Mouse (Mus musculus) kidney, postnatal 0 days (tissue): ENCODE measurements around the gene Gabra5. TPM values are rescaled to one million over a fixed set of nuclear protein-coding genes. Genes with fewer than 3 reads are reported as not detected.

ENCODE experiments used
- ATAC-seq: fragments of 200-750 bp; cut with Nextera tagmentation; replicated peaks from 2 replicates; pipeline ENCODE4 v1.8.0; 2017; ENCODE audit warnings: low read depth, moderate number of reproducible peaks, moderate TSS enrichment, moderate library complexity; ENCODE audit not compliant: low FRiP score
- DNase-seq: peaks from one replicate; pipeline ENCODE4 v3.0.0-alpha.2; 2016; ENCODE audit warnings: low spot score
- H3K27ac ChIP-seq: fragments of 300-500 bp; sonication (generic); 2 replicates; pipeline ENCODE4 v1.5.1; 2014; ENCODE audit warnings: mild to moderate bottlenecking
- H3K27me3 ChIP-seq: fragments of 300-500 bp; sonication (generic); 2 replicates; pipeline ENCODE4 v1.6.1; 2014; ENCODE audit warnings: low read length, mixed read lengths; ENCODE audit not compliant: insufficient read depth
- H3K36me3 ChIP-seq: fragments of 300-500 bp; sonication (generic); 2 replicates; pipeline ENCODE4 v1.6.1; 2014; ENCODE audit warnings: low read length, mixed read lengths; ENCODE audit not compliant: insufficient read depth
- H3K4me1 ChIP-seq: fragments of 300-500 bp; sonication (generic); replicated peaks from 2 replicates; pipeline ENCODE4 v1.6.1; 2014; ENCODE audit warnings: antibody characterized with exemption, low read length, mixed read lengths; ENCODE audit not compliant: insufficient read depth
- H3K4me2 ChIP-seq: fragments of 300-500 bp; sonication (generic); 2 replicates; pipeline ENCODE4 v1.6.1; 2014; ENCODE audit warnings: mild to moderate bottlenecking, low read length, moderate library complexity, mixed read lengths
- H3K4me3 ChIP-seq: fragments of 300-500 bp; sonication (generic); replicated peaks from 2 replicates; pipeline ENCODE4 v1.5.1; 2014; ENCODE audit warnings: low read depth, low read length
- H3K9ac ChIP-seq: fragments of 300-500 bp; sonication (generic); 2 replicates; pipeline ENCODE4 v1.6.1; 2014; ENCODE audit warnings: low read depth, low read length
- H3K9me3 ChIP-seq: fragments of 300-500 bp; sonication (generic); replicated peaks from 2 replicates; pipeline ENCODE4 v1.6.1; 2016; ENCODE audit warnings: low read length, inconsistent platforms, mixed read lengths
- CTCF ChIP-seq: IDR thresholded peaks from 2 replicates; pipeline ENCODE4 v1.5.1; 2016; ENCODE audit warnings: antibody characterized with exemption, low read depth, mild to moderate bottlenecking, moderate library complexity
- WGBS: fragments of 180-500 bp; shearing (Covaris S2); extraction: QIAGEN DNeasy Blood & Tissue Kit; methylation state at CpG from one replicate; pipeline ENCODE4 v1.1.7; 2014; 5-methylcytosine and 5-hydroxymethylcytosine counted together
- polyA plus RNA-seq: library from polyadenylated mRNA; unstranded; fragments of >200 nt; fragmentation: Nextera tagmentation; extraction: Ambion mirVana; gene quantifications from 2 replicates; pipeline ENCODE4 v1.2.1, GENCODE M21; 2015

Gabra5 gene
- polyA plus RNA-seq, 1 experiment from 2014 or later: 0.08 TPM

DNA sequence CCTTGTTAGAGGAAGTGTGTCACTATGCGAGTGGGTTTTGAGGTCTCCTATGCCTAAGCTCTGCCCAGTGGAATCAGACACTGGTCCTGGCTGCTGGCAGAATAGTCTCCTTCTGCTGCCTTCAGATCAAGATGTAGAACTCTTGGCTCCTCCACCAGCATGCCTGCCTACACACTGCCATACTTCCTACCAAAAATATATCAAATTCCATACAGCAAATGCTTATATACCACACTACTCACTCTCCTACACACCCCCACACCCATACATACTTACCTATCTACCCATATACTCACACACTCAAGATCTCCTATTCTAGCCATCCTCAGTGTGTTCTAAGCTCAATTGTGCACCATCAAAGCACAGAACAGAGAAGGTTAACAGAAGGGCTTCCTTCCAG, 38.5 kb downstream of the Gabra5 start:
- Histone ChIP-seq H3K4me1 (no peaks in the 10 kb centered on the region), H3K27me3 (no peaks in the 10 kb centered on the region), H3K9me3 (no peaks in the 10 kb centered on the region), H3K9ac (no peak overlapping the region), H3K36me3 (no peaks in the 10 kb centered on the region), H3K4me3 (no peak overlapping the region), H3K4me2 (no peak overlapping the region), H3K27ac (no peak overlapping the region)
- TF ChIP-seq CTCF: no peak
- ATAC-seq: no peak
- 92% methylated on average over 1 of the region's 1 CpGs for WGBS
- no peak for DNase-seq

DNA sequence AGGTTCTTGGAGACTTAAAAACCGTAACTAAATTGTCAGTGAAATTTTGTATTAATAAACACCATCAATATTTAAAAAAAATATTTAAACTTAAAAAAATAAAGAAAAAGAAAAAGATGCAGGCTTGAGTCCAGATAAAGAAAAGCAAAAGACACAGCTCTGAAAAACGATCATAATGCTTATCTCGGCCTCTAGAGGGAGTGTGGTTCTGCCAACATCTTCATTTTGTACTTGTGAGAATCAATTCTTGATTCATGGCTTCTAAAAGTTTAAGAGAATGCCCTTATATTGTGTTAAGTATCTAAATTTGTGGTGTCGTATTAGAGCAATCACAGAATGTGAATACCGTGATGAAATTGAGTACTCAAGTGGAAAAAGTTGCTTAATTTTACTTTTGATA, 49.5 kb downstream of the Gabra5 start:
- Histone ChIP-seq H3K36me3 (no peaks in the 10 kb centered on the region), H3K9ac (no peak overlapping the region), H3K27me3 (no peaks in the 10 kb centered on the region), H3K4me1 (no peaks in the 10 kb centered on the region), H3K9me3 (no peaks in the 10 kb centered on the region), H3K27ac (no peak overlapping the region), H3K4me3 (no peak overlapping the region), H3K4me2 (no peak overlapping the region)
- WGBS: 60% methylated on average over 5 of the region's 5 CpGs
- no peak for DNase-seq
- TF ChIP-seq CTCF: peak; percentile 48; the same call in 1 of the 2 replicates
- ATAC-seq: no peak

DNA sequence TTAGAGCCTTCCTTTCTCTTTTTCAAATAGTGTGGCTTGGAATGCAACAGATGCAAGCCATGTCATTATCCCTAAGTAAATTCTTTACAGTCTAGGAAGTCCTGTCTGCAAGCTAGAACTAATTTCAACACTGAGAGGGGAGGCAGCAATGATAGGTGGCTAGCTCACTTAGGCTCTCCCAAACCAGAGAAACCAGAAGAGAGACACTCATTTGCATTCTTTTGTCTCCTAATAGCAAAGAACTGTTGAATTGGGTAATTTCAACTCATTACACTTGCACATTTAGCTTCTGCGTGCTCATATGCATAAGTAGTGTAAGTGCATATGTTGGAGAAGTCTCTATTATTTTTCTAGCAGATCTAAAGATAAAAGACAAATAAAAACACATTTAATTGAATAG, 61.6 kb downstream of the Gabra5 start:
- no peak overlapping the region for H3K4me3 ChIP-seq
- 78% methylated on average over 1 of the region's 1 CpGs for WGBS
- H3K9ac ChIP-seq: no peak overlapping the region
- no peaks in the 10 kb centered on the region for H3K36me3 ChIP-seq
- H3K9me3 ChIP-seq: no peaks in the 10 kb centered on the region
- DNase-seq (no peak), ATAC-seq (no peak)
- H3K27me3 ChIP-seq: no peaks in the 10 kb centered on the region
- no peaks in the 10 kb centered on the region for H3K4me1 ChIP-seq
- H3K27ac ChIP-seq: no peak overlapping the region
- H3K4me2 ChIP-seq: no peak overlapping the region
- TF ChIP-seq CTCF: no peak

DNA sequence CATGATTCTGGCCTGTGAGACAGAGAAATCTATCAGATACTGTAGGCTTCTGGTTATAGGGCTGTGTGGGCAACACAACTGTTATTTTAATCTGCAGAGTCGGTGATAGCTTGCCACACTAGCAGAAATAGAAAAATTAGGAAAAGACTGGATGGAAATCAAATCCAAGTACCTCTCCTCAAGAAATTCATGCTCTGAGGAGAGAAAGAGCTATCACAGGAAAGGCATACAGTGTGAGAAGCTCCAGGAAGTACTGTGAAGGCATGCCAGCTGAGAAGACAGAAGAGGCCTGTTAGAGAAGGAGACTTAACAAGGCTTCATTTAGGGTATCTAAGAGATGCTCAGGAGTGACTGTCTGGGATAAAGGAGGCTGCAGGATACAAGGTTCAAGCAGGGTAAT, 87.2 kb downstream of the Gabra5 start:
- Histone ChIP-seq H3K27ac (no peak overlapping the region), H3K9me3 (no peaks in the 10 kb centered on the region), H3K36me3 (no peaks in the 10 kb centered on the region), H3K27me3 (no peaks in the 10 kb centered on the region), H3K4me3 (no peak overlapping the region), H3K9ac (no peak overlapping the region), H3K4me1 (no peaks in the 10 kb centered on the region), H3K4me2 (no peak overlapping the region)
- DNase-seq (no peak), ATAC-seq (no peak)
- no peak for TF ChIP-seq CTCF
- 81% methylated on average over 1 of the region's 1 CpGs for WGBS

DNA sequence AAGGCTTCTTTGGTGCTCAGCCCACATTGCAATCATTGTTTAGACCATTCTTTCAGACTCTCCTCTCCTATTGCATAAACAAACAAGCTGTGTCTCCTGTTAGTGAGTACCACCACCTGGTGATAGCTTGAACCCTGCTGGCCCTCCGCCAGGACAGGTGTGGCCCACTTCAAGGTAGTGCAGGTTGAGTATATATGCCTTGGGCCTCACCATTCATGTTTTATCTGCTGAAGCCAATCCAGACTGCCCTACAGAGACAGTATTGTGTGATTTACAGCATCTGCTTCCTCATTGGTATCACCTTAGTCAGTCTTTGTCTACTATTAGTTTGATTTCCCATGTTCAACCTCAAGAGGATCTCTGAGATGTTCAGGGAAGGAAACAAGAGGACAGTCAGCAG, 88.8 kb downstream of the Gabra5 start:
- 90% methylated on average over 1 of the region's 1 CpGs for WGBS
- ATAC-seq (no peak), DNase-seq (no peak)
- Histone ChIP-seq H3K36me3 (no peaks in the 10 kb centered on the region), H3K4me1 (no peaks in the 10 kb centered on the region), H3K9me3 (no peaks in the 10 kb centered on the region), H3K27ac (no peak overlapping the region), H3K4me3 (no peak overlapping the region), H3K9ac (no peak overlapping the region), H3K27me3 (no peaks in the 10 kb centered on the region), H3K4me2 (no peak overlapping the region)
- no peak for TF ChIP-seq CTCF

DNA sequence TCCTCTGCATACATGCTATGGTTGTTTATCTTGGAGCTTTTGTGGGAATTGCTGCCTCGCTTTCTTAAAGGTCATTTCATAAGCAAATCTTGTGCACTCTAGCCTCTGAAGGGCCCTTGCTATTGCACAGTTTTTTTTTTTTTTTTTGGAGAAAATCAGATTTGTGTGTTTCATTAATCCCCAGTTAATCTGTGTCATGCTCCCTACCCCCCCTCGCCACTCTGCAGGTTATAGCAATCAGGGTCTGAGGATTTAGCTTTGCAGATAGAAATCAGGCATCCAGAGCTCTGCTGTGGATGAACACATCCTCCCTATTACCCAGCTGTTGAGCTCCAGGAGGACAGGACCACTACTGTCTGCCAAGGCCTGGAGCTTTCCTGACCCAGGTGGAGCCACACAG, 90.5 kb downstream of the Gabra5 start, which contains the start of gene Gabrb3:
Gene Gabrb3, plus strand, starts transcription at position 301 of the 400 bp plus-strand sequence.
- no peak for TF ChIP-seq CTCF
- H3K4me3 ChIP-seq: no peak within 1 kb of the TSS
- H3K4me1 ChIP-seq: no peaks in the 10 kb centered on the region
- H3K9ac ChIP-seq: no peak within 1 kb of the TSS
- 78% methylated on average over 2 of the region's 2 CpGs for whole genome bisulfite sequencing
- H3K27me3 ChIP-seq: no peaks in the 10 kb centered on the region
- H3K4me2 ChIP-seq: no peak within 1 kb of the TSS
- H3K36me3 ChIP-seq: no peaks in the 10 kb centered on the region
- no peaks in the 10 kb centered on the region for H3K9me3 ChIP-seq
- ATAC-seq (no peak), DNase-seq (no peak)
- H3K27ac ChIP-seq: no peak within 1 kb of the TSS

DNA sequence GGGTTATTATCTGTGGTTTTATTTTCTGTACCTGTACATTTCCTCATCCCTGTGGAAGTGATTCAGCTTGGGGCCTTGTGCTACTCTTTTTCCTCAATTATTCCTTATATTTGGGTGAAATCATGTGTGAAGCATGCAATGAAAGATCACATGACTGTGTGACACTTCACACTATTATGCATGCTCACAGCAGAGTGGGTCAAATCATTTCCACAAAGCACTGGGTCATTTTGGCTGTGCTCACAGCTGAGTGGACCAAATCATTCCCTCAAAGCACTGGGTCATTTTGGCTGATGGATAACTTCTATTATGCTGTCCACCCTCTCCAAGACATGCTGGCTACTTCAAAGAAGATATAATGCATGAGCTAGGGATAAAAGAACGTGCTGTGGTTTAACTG, 97.0 kb downstream of the Gabra5 start:
- Histone ChIP-seq H3K27me3 (no peaks in the 10 kb centered on the region), H3K9me3 (no peaks in the 10 kb centered on the region), H3K4me2 (no peak overlapping the region), H3K36me3 (no peaks in the 10 kb centered on the region), H3K4me3 (no peak overlapping the region), H3K4me1 (no peaks in the 10 kb centered on the region), H3K9ac (no peak overlapping the region), H3K27ac (no peak overlapping the region)
- no peak for DNase-seq
- no peak for ATAC-seq
- 41% methylated on average over 1 of the region's 1 CpGs for WGBS
- TF ChIP-seq CTCF: no peak
